Mouse (Mus musculus) lung, postnatal 14 days (tissue): ENCODE results near the gene Tpte.
"Not testable (repeated sequence)": the region's sequence is repeated elsewhere in the genome, so short reads cannot be mapped to it uniquely, and the experiment has no call there.

ENCODE experiments used
- DNase-seq: peaks from one replicate; pipeline ENCODE4 v3.0.0; 2021

The Tpte gene

GRCm38 (mm10) chr8:22282999-22283491 lies at the start of gene Tpte:
Gene Tpte, plus strand, starts transcription at chr8:22283441.
- DNase-seq = no peak

- no peak for DNase-seq
Observed at GRCm38 (mm10) chr8:22242986-22243385, 40.3 kb upstream of the Tpte start.

- no peak for DNase-seq
Observed at GRCm38 (mm10) chr8:22245663-22246062, 37.6 kb upstream of the Tpte start.

GRCm38 (mm10) chr8:22247956-22248355 lies 35.3 kb upstream of the Tpte start:
- no peak for DNase-seq

DNA sequence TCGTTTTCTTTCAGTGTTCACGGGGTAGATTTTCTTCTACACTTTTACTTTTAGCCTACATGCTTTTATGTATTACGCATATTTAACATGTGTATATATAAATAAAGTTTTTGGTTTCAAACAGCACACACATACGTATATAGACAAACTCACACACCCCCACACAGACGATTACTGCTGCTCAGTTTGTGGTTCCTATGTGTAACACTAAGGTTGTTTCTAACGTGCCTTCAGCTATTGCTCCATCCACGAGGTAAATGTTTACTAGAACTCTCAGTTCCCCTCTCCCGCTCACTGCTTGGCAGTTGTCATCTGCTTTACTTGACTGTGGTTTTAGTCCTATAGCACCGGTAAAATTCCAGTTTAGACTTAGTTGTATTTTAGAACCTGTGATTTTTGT lies 34.2 kb upstream of the Tpte start:
- DNase-seq = no peak

DNA sequence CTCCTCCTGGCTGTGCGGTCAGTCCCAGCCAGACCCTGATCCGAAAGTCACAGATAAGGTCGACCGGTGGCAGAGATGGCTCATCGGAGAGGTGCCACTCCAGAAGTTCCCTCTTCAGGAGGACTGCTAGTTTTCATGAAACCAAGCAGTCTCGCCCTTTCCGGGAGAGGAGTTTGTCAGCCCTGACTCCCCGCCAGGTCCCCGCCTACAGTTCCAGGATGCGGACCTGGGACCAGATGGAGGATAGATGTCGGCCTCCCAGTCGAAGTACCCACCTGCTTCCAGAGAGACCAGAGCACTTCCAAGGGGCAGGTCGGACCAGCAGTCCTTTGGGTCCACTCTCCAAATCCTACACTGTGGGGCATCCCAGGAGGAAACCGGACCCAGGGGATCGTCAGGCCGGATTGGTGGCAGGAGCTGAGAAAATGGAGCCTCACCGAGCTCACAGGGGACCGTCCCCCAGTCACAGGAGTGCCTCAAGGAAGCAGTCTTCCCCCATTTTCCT lies 24.2 kb upstream of the Tpte start:
- peak; percentile 36 for DNase-seq

DNA sequence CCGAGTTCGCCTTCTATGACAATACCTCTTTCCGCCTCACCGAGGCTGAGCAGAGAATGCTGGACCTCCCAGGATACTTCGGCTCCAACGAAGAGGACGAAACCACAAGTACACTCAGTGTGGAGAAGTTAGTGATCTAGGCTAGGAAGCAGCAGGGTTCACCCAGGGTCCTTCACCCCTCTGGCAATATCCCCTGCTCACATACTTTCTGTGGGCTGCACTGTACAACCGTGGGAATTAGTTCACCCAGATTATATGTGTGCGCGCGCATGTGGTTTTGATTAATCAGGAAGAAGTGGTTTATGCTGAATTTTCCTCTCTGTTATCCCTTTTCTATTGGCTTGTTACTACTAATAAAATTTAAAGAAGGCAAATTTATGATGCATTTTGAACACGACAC lies 23.7 kb upstream of the Tpte start:
- DNase-seq = peak; percentile 15

GRCm38 (mm10) chr8:22260091-22260722 lies 23.0 kb upstream of the Tpte start:
- DNase-seq = peak; percentile 37

- peak; percentile 56 for DNase-seq
Observed at GRCm38 (mm10) chr8:22262267-22262666, 21.0 kb upstream of the Tpte start.

- no peak for DNase-seq
Observed at GRCm38 (mm10) chr8:22264292-22264691, 18.9 kb upstream of the Tpte start.

DNA sequence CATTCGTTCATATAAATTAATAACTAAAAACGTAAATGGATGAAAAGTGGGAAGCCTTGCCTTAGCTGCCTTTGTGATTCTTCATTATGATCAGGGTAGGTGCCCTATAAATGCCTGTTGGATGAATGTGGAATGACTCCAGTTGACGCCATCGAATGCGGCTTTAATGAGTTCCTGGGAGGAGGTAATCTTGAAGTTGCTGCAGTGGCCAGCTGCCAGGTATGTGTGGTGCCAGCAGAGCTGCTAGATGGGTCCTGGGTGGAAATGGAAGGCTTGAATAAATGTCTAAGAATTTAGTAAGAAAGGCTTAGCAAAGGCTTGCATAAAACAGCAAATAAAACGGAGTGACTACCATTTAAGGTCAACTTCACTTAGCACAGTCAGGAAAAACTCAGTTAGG lies 18.5 kb upstream of the Tpte start:
- peak; percentile 40 for DNase-seq

GRCm38 (mm10) chr8:22265194-22265593 lies 18.0 kb upstream of the Tpte start:
- DNase-seq = no peak

DNA sequence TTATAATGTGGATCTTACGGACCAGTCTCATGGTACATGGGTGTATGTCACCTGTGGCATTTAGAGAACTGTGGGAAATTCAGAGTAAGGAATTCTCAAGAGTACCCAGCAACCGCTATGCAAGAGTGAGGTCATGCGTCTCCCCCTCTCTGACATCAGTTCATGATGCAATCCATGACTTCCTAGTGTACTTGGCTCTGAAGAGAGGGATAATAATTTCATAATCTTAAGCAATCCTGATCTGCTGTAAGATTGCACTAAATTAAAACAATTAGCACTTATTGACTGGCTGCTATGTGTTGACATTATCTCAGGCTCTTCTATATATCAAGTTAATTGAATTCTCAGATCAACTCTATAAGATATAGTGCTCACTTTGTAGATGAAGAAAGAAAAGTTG lies 16.4 kb upstream of the Tpte start:
- DNase-seq = no peak

GRCm38 (mm10) chr8:22273142-22273541 lies 10.1 kb upstream of the Tpte start:
- DNase-seq = no peak

DNA sequence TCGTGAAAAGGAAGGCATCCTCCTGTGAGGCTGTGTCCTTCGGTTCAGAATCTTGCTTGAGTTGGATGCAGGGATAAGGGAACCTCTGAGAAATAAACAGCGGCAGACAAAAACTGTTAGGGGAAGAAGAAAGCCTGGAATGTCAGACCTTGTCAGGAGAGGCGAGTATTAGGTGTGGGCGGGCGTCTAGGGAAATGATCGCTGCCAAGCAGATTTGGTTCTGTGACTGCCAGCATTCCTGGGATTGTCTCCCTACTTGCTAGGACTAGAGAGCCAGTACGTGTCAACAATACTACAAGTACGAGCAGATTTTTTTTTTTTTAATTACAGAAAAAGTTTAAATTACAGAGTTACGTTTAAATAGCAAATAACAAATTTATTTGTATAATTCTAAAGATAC lies 8.6 kb upstream of the Tpte start:
- no peak for DNase-seq

GRCm38 (mm10) chr8:22302326-22302725 lies 19.1 kb downstream of the Tpte start:
- no peak for DNase-seq

GRCm38 (mm10) chr8:22302896-22303306 lies 19.7 kb downstream of the Tpte start:
- peak; percentile 19 for DNase-seq

GRCm38 (mm10) chr8:22304045-22304444 lies 20.8 kb downstream of the Tpte start:
- DNase-seq = not testable (repeated sequence)

GRCm38 (mm10) chr8:22306999-22307398 lies 23.8 kb downstream of the Tpte start:
- DNase-seq = no peak

DNA sequence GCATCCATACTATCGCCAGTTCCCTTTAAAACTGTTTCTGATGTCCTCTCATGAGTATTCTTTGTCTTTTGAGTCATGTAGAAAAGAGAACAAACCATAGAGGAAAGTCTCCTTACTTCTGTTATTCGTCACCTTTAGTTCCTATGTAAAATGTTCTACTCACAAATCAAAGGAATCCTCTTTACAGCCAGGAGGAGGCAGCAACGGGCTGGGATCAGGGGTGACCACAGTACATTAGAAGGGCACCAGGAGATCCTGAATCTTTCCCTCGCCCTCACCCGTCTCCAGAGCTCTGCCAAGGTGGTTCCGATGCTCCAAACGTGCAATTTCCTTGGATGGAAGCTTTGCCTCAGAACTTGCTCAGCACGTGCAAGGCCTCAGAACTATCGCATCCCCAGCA lies 28.2 kb downstream of the Tpte start:
- DNase-seq = no peak

DNA sequence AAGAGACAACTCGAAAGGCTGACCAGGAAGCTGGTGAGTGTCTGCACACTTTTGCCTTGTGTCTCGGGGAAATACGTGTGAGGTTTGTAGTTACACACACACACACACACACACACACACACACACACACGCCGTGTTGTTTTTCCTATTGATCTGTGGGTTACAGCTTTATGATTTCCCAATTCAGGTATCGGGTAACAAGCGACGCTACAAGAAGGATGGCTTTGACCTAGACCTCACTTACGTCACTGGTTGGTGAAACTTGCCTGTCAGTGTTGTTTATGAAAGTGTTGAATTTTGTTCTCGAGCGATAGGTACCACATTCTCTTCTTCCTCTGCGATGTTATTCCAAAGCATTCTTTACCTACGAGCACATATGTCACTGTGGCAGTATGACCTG lies 52.2 kb downstream of the Tpte start:
- DNase-seq = no peak

DNA sequence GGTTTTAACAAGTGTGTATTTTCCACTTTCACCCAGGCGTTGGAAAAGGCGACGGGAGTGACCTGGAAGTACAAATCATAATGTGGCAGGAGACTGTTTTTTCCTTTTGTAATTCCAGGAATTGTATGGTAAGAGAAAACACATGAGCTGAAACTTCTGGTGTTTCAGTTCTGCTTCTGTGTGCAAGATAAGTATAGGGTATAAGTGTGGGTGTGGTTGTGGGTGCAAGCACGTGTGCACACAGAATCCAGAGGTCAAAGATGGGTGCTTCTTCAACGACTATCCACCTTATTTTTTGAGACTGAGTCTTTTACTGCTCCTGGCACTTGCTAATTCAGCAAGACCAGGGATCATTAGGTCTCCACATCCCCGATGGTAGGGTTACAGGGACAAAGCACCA lies 76.1 kb downstream of the Tpte start:
- DNase-seq = no peak

GRCm38 (mm10) chr8:22359882-22360281 lies 76.6 kb downstream of the Tpte start:
- no peak for DNase-seq

DNA sequence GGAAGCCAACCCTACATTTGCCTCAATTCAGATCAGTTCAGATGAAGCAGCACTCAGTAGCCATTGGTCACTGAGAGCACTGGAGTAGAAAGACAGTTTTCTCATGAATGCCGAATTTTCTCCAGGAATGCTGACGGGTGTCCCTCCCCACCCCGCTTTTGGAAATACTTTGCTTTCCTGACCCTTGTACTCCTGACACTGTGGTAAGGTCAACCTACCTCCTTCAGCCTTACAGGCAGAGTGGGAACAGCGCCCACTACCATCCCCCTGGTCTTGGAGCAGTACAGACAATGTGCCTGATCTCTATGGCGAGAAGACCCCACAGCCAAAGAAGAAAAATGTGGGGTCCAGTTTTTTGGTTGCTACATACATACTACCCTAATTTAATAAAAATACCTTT lies 93.1 kb downstream of the Tpte start:
- no peak for DNase-seq

DNA sequence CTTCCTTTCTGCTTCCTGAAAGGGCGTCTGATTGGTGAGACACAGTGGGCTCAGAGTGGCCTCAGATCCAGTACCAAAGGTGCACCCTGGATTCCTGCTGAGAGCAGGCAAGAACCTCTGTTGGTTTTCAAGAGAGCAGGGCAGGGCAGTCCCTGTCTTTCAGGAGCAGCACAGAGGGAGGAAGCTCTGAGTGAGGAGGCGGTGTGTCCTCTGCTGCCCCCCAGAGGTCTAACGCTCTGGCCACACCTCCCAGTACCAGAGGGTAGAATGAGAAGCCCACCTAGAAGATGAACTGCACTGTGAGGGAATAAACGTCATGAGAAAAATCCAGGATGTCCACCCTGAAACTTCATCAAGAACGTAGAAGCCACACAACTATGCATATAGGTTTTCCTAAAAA lies 93.7 kb downstream of the Tpte start:
- DNase-seq = peak; percentile 67
